Mouse (Mus musculus) heart, embryonic 11.5 days (tissue): ENCODE data around the gene Gm9195. TPM values are rescaled to one million over a fixed set of nuclear protein-coding genes. Genes with fewer than 3 reads are reported as not detected.

ENCODE experiments used
- ATAC-seq: fragments of 200-750 bp; cut with Nextera tagmentation; replicated peaks from 2 replicates; pipeline ENCODE4 v1.8.0; 2017; ENCODE audit warnings: moderate library complexity; ENCODE audit not compliant: insufficient number of reproducible peaks, low FRiP score, low TSS enrichment
- H3K27ac ChIP-seq: fragments of 300-500 bp; sonication (generic); 2 replicates; pipeline ENCODE4 v1.5.1; 2014; ENCODE audit warnings: mild to moderate bottlenecking, low read depth, low read length
- H3K27me3 ChIP-seq: fragments of 300-500 bp; sonication (generic); 2 replicates; pipeline ENCODE4 v1.6.1; 2014; ENCODE audit warnings: mild to moderate bottlenecking, low read length, mixed read lengths; ENCODE audit not compliant: control insufficient read depth, insufficient read depth
- H3K36me3 ChIP-seq: fragments of 300-500 bp; sonication (generic); 2 replicates; pipeline ENCODE4 v1.6.1; 2014; ENCODE audit warnings: mild to moderate bottlenecking, low read length, moderate library complexity, mixed read lengths; ENCODE audit not compliant: control insufficient read depth, insufficient read depth
- H3K4me1 ChIP-seq: fragments of 300-500 bp; sonication (generic); 2 replicates; pipeline ENCODE4 v1.6.1; 2014; ENCODE audit warnings: low read length; ENCODE audit not compliant: control insufficient read depth, insufficient read depth
- H3K4me2 ChIP-seq: fragments of 300-500 bp; sonication (generic); 2 replicates; pipeline ENCODE4 v1.6.1; 2014; ENCODE audit warnings: mild to moderate bottlenecking, moderate library complexity
- H3K4me3 ChIP-seq: fragments of 300-500 bp; sonication (generic); 2 replicates; pipeline ENCODE4 v1.5.1; 2014; ENCODE audit warnings: low read depth, low read length
- H3K9ac ChIP-seq: fragments of 300-500 bp; sonication (generic); 2 replicates; pipeline ENCODE4 v1.6.1; 2014; ENCODE audit warnings: mild to moderate bottlenecking, low read depth, low read length, moderate library complexity
- H3K9me3 ChIP-seq: fragments of 300-500 bp; sonication (generic); replicated peaks from 2 replicates; pipeline ENCODE4 v1.6.1; 2016; ENCODE audit warnings: low read length; ENCODE audit not compliant: control insufficient read depth
- WGBS: fragments of 180-500 bp; shearing (Covaris S2); extraction: QIAGEN DNeasy Blood & Tissue Kit; methylation state at CpG from one replicate; pipeline ENCODE4 v1.1.7; 2014; ENCODE audit not compliant: insufficient replicate concordance; 5-methylcytosine and 5-hydroxymethylcytosine counted together
- polyA plus RNA-seq: library from polyadenylated mRNA; unstranded; fragments of >200 nt; fragmentation: Nextera tagmentation; extraction: Ambion mirVana; gene quantifications from 2 replicates; pipeline ENCODE4 v1.2.1, GENCODE M21; 2014

Gm9195 gene
- polyA plus RNA-seq, 1 experiment from 2014 or later, result not detected

GRCm38 (mm10) chr14:72389696-72390095, 101.9 kb downstream of the Gm9195 start:
- no peaks in the 10 kb centered on the region for H3K27me3 ChIP-seq
- WGBS, result 41% methylated on average over 1 of the region's 1 CpGs
- no peaks in the 10 kb centered on the region for H3K4me1 ChIP-seq
- no peak overlapping the region for H3K27ac ChIP-seq
- H3K4me2 ChIP-seq, result no peak overlapping the region
- no peak overlapping the region for H3K4me3 ChIP-seq
- no peak overlapping the region for H3K9ac ChIP-seq
- H3K36me3 ChIP-seq, result no peaks in the 10 kb centered on the region
- H3K9me3 ChIP-seq, result no peaks in the 10 kb centered on the region
- no peak for ATAC-seq

DNA sequence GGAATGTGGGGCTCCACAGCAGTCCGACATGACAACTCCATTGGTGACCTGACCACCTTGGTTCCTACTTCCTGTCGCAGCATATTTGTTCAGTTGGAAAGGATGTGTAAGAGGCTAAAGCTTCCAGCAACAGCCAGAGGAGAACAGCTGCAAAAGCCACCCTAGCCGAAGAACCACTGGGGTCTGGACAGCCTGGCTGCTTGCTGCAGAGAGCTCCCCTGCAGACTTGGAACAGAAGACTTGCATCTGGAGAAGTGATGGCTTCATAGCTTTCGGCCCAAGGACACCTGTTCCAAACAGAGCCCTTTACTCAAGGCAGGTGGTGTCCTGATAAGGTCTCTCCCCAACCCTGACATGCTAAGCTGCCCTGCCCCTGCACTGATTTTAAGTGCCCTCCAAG, 102.3 kb downstream of the Gm9195 start:
- Histone ChIP-seq H3K4me3 (no peak overlapping the region), H3K9ac (no peak overlapping the region), H3K27ac (no peak overlapping the region), H3K4me2 (no peak overlapping the region), H3K36me3 (no peaks in the 10 kb centered on the region), H3K9me3 (no peaks in the 10 kb centered on the region), H3K4me1 (no peaks in the 10 kb centered on the region), H3K27me3 (no peaks in the 10 kb centered on the region)
- 73% methylated on average over 4 of the region's 4 CpGs for whole genome bisulfite sequencing
- no peak for ATAC-seq

DNA sequence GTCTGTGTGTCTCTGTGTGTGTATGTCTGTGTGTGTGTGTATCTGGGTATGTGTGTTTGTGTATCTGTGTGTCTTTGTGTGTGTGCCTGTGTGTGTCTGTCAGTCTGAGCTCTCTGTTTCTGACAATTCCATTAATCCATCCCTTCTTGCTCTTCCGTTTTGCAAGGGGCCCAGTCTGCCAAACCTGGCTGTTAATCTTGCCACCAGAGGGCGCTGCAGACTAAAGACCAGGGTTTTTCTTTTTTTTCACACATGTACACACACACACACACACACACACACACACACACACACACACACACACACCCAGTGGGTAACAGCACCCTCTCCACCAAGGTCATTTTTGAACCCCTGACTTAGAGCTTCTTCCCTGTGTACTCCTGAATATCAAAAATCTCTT, 114.4 kb downstream of the Gm9195 start:
- no peak overlapping the region for H3K9ac ChIP-seq
- no peak overlapping the region for H3K4me3 ChIP-seq
- no peak overlapping the region for H3K27ac ChIP-seq
- no peak for ATAC-seq
- H3K27me3 ChIP-seq, result no peaks in the 10 kb centered on the region
- no peaks in the 10 kb centered on the region for H3K36me3 ChIP-seq
- no peaks in the 10 kb centered on the region for H3K9me3 ChIP-seq
- H3K4me2 ChIP-seq, result no peak overlapping the region
- no peaks in the 10 kb centered on the region for H3K4me1 ChIP-seq
- 0% methylated on average over 2 of the region's 2 CpGs for WGBS

Other genes with a start within 250 kb of the Gm9195 start
- 23.2 and 23.4 TPM in 2 replicates for gene Fndc3a, start 218.2 kb upstream of the Gm9195 start, polyA plus RNA-seq